ENCODE assay signal across 42 mouse cellular contexts in the genomic region with DNA sequence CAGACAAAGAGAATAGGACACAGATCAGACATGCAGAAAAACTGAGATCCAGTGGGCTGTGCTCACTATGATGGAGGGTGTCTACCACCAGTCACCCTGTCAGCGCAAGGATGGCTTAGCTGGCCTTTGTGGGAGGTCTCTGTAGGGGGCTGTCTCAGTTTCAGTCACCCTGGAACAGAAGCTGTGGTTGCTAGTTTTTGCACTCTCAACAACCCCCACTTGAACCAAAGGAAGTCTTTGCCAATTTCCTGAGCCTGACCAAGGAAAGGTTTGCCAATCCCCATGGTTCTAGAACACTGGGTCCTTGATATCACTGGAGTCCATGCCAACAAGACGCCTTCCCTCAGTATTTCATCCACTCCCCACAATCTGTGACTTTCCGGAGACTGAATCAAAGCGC. TPM values are rescaled to one million over a fixed set of nuclear protein-coding genes. Genes with fewer than 3 reads are reported as not detected.
"Had no signal": no experiment of that assay in that cellular context is flagged by ENCODE, and none has a peak within 500 bp of the region (broad histone marks: within the 10 kb centered on the region; RNA-seq: fewer than 3 reads in every experiment).

No protein-coding gene starts in this region.

- DNase-seq: gastrocnemius, postnatal 14 days; gastrocnemius, postnatal 36 days; heart, adult 18-20 months; heart, postnatal 10 days; heart, postnatal 4 days; kidney, adult 11 months; kidney, adult 2 months; kidney, adult 9 months; kidney, postnatal 14 days; kidney, postnatal 36 days; layer of hippocampus, adult 9-11 months; layer of hippocampus, postnatal 36 days; left cerebral cortex, postnatal 4 days; liver, embryonic 13.5 days had no signal

- H3K36me3 ChIP-seq: heart, embryonic 10.5 days; heart, embryonic 12.5 days; hindbrain, embryonic 10.5 days; hindbrain, embryonic 12.5 days; kidney, embryonic 15.5 days; limb, embryonic 13.5 days; limb, embryonic 15.5 days; liver, embryonic 13.5 days had no signal

- H3K9me3 ChIP-seq: heart, embryonic 10.5 days; heart, embryonic 12.5 days; hindbrain, embryonic 10.5 days; hindbrain, embryonic 12.5 days; kidney, embryonic 15.5 days; limb, embryonic 13.5 days; limb, embryonic 15.5 days; liver, embryonic 13.5 days had no signal

- ATAC-seq: intestine, embryonic 16.5 days had no signal

- H3K27ac ChIP-seq: heart, embryonic 10.5 days; hindbrain, embryonic 10.5 days; hindbrain, embryonic 12.5 days; hindbrain, embryonic 14.5 days; hindbrain, postnatal 0 days; kidney, embryonic 15.5 days; kidney, postnatal 0 days; limb, embryonic 13.5 days; limb, embryonic 15.5 days; liver, embryonic 13.5 days had no signal

- H3K9ac ChIP-seq: heart, embryonic 12.5 days; hindbrain, embryonic 12.5 days; hindbrain, embryonic 14.5 days; kidney, embryonic 15.5 days; limb, embryonic 13.5 days; limb, embryonic 15.5 days; liver, embryonic 13.5 days had no signal

- H3K4me3 ChIP-seq: heart, embryonic 10.5 days; heart, embryonic 12.5 days; hindbrain, embryonic 10.5 days; hindbrain, embryonic 12.5 days; kidney, embryonic 15.5 days; limb, embryonic 13.5 days; limb, embryonic 15.5 days; liver, embryonic 13.5 days had no signal

- H3K27me3 ChIP-seq: hindbrain, embryonic 12.5 days; kidney, embryonic 15.5 days had no signal

- H3K4me1 ChIP-seq: liver, embryonic 13.5 days had no signal

- H3K4me2 ChIP-seq: heart, embryonic 12.5 days; hindbrain, embryonic 12.5 days; hindbrain, embryonic 14.5 days; kidney, embryonic 15.5 days; limb, embryonic 13.5 days; limb, embryonic 15.5 days; liver, embryonic 11.5 days; liver, embryonic 13.5 days had no signal

RNA-seq across cellular contexts. Expression of a gene that starts 47.6 kb away (rescaled TPM):
- total RNA-seq: gastrocnemius, adult 8-10 months; gastrocnemius, postnatal 14 days; gastrocnemius, postnatal 36 days; heart, adult 18-20 months; heart, adult 8-10 months; heart, postnatal 10 days; heart, postnatal 25 days; heart, postnatal 4 days; hindbrain, postnatal 0 days; layer of hippocampus, adult 18-20 months; layer of hippocampus, adult 8-10 months; layer of hippocampus, postnatal 14 days; layer of hippocampus, postnatal 36 days; left cerebral cortex, adult 18-20 months; left cerebral cortex, adult 8-10 months; left cerebral cortex, postnatal 14 days; left cerebral cortex, postnatal 4 days had no signal
- polyA plus RNA-seq: frontal cortex, adult 2 months; gonadal fat pad, adult 2 months; heart, embryonic 10.5 days; heart, embryonic 12.5 days; heart, embryonic 14.5 days; heart, embryonic 16.5 days; hindbrain, embryonic 10.5 days; hindbrain, embryonic 12.5 days; hindbrain, embryonic 14.5 days; hindbrain, postnatal 0 days; intestine, embryonic 14.5 days; intestine, embryonic 16.5 days; kidney, adult 2 months; kidney, embryonic 15.5 days; kidney, postnatal 0 days; large intestine, adult 2 months; limb, embryonic 11.5 days; limb, embryonic 13.5 days; limb, embryonic 15.5 days; liver, embryonic 11.5 days; liver, embryonic 13.5 days had no signal
